Mouse (Mus musculus): ENCODE data around the gene Il4ra. TPM values are rescaled to one million over a fixed set of nuclear protein-coding genes. Genes with fewer than 3 reads are reported as not detected.

Gene Il4ra
- polyA plus RNA-seq, 1 experiment from 2014 or later: 13.2 TPM

DNA sequence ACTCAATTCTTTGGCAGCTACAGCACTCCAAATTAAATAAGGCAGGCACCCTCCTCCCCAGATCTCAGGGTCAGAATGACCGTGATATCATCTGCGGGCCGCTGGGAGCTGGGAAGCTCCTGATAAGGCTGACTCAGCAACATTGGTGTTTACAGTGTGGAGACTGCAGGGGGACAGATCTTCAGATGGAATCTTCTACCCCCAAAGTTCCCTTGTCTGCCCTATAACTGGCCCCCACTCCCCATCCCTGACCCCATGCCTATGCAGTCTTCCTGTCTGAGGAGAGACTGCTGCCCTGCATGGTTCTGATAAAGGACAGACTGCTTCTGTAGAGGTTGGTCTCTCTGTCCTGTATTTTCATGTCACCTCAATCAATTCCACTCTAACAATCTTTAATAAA is 28.9 kb upstream of the Il4ra start:
- Histone ChIP-seq H3K36me3 (no peaks in the 10 kb centered on the region), H3K4me2 (replicated peaks) (no peak overlapping the region), H3K27ac (replicated peaks) (no peak overlapping the region), H3K9ac (no peak overlapping the region), H3K9me3 (replicated peaks) (no peaks in the 10 kb centered on the region), H3K27me3 (no peaks in the 10 kb centered on the region), H3K4me1 (no peaks in the 10 kb centered on the region), H3K4me3 (replicated peaks) (no peak overlapping the region)
- no peak for ATAC-seq (ENCODE audit: insufficient number of reproducible peaks, low FRiP score, low TSS enrichment, low read depth)
- WGBS: 69% methylated on average over 3 of the region's 3 CpGs

GRCm38 (mm10) chr7:125527186-125527585 is 24.7 kb upstream of the Il4ra start:
- H3K27me3 ChIP-seq: no peaks in the 10 kb centered on the region
- H3K4me1 ChIP-seq: no peaks in the 10 kb centered on the region
- 87% methylated on average over 6 of the region's 6 CpGs for whole genome bisulfite sequencing
- H3K27ac ChIP-seq (replicated peaks): no peak overlapping the region
- H3K4me3 ChIP-seq (replicated peaks): no peak overlapping the region
- H3K36me3 ChIP-seq: no peaks in the 10 kb centered on the region
- H3K9ac ChIP-seq: no peak overlapping the region
- no peak overlapping the region for H3K4me2 ChIP-seq (replicated peaks)
- no peaks in the 10 kb centered on the region for H3K9me3 ChIP-seq (replicated peaks)
- no peak for ATAC-seq (ENCODE audit: insufficient number of reproducible peaks, low FRiP score, low TSS enrichment, low read depth)

GRCm38 (mm10) chr7:125527901-125528580 is 23.9 kb upstream of the Il4ra start:
- 86% methylated on average over 9 of the region's 9 CpGs for WGBS
- Histone ChIP-seq H3K27me3 (no peaks in the 10 kb centered on the region), H3K36me3 (no peaks in the 10 kb centered on the region), H3K4me1 (no peaks in the 10 kb centered on the region), H3K9ac (no peak overlapping the region), H3K4me2 (replicated peaks) (no peak overlapping the region), H3K4me3 (replicated peaks) (no peak overlapping the region), H3K27ac (replicated peaks) (no peak overlapping the region), H3K9me3 (replicated peaks) (no peaks in the 10 kb centered on the region)
- no peak for ATAC-seq (ENCODE audit: insufficient number of reproducible peaks, low FRiP score, low TSS enrichment, low read depth)

- no peaks in the 10 kb centered on the region for H3K36me3 ChIP-seq
- 0 out of 2 replicates have a peak, but pooled peaks cover 3% of the 10 kb centered on the region for H3K9me3 ChIP-seq (replicated peaks)
- ATAC-seq (ENCODE audit: insufficient number of reproducible peaks, low FRiP score, low TSS enrichment, low read depth): no peak
- H3K27me3 ChIP-seq: no peaks in the 10 kb centered on the region
- 79% methylated on average over 3 of the region's 3 CpGs for WGBS
- 0 out of 2 replicates have a peak, but pooled peaks cover 5% of the 10 kb centered on the region for H3K4me1 ChIP-seq
- no peak overlapping the region for H3K4me3 ChIP-seq (replicated peaks)
- no peak overlapping the region for H3K4me2 ChIP-seq (replicated peaks)
- no peak overlapping the region for H3K27ac ChIP-seq (replicated peaks)
- H3K9ac ChIP-seq: no peak overlapping the region
These were observed 12.6 kb upstream of the Il4ra start for GRCm38 (mm10) chr7:125539351-125539750.

- Histone ChIP-seq H3K9me3 (replicated peaks) (no peaks in the 10 kb centered on the region), H3K36me3 (no peaks in the 10 kb centered on the region), H3K9ac (no peak overlapping the region), H3K4me3 (replicated peaks) (no peak overlapping the region), H3K4me1 (0 out of 2 replicates have a peak, but pooled peaks cover 5% of the 10 kb centered on the region), H3K27ac (replicated peaks) (no peak overlapping the region), H3K27me3 (no peaks in the 10 kb centered on the region), H3K4me2 (replicated peaks) (no peak overlapping the region)
- 89% methylated on average over 1 of the region's 1 CpGs for WGBS
- ATAC-seq (ENCODE audit: insufficient number of reproducible peaks, low FRiP score, low TSS enrichment, low read depth): no peak
These were observed 10.9 kb upstream of the Il4ra start for GRCm38 (mm10) chr7:125541026-125541425.

DNA sequence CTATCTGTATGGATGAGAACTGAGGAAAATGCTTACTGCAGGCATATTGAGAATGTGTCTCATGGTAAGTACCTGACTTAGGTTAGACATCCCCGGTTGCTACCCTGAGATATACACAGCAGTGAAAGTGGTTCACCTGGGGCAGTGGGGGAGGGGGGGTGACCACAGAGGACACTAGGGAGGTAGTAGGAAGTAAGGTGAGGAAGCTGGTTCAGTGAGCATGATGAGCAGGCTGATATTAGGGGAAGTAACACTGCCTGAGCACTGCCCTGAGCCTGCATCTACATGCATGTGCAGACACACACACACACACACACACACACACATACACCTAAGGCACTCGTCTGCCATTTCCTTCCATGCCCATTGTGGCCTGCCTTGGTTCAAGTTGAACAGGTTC is 10.1 kb upstream of the Il4ra start:
- no peak overlapping the region for H3K4me3 ChIP-seq (replicated peaks)
- WGBS: 67% methylated on average over 2 of the region's 2 CpGs

GRCm38 (mm10) chr7:125542335-125543050 is 9.4 kb upstream of the Il4ra start:
- no peaks in the 10 kb centered on the region for H3K36me3 ChIP-seq
- peak; percentile 51; the same call in 1 of the 2 replicates for ATAC-seq (ENCODE audit: insufficient number of reproducible peaks, low FRiP score, low TSS enrichment, low read depth)
- 0 out of 2 replicates have a peak, but pooled peaks cover 5% of the 10 kb centered on the region for H3K4me1 ChIP-seq
- H3K9me3 ChIP-seq (replicated peaks): no peaks in the 10 kb centered on the region
- H3K9ac ChIP-seq: no peak overlapping the region
- H3K27me3 ChIP-seq: no peaks in the 10 kb centered on the region
- WGBS: 49% methylated on average over 11 of the region's 11 CpGs
- no peak overlapping the region for H3K27ac ChIP-seq (replicated peaks)
- no peak overlapping the region for H3K4me3 ChIP-seq (replicated peaks)
- H3K4me2 ChIP-seq (replicated peaks): no peak overlapping the region

More for the DNA sequence above, 10.1 kb upstream of the Il4ra start:
- Histone ChIP-seq H3K27me3 (no peaks in the 10 kb centered on the region), H3K4me2 (replicated peaks) (no peak overlapping the region), H3K27ac (replicated peaks) (no peak overlapping the region), H3K9ac (no peak overlapping the region), H3K36me3 (no peaks in the 10 kb centered on the region), H3K9me3 (replicated peaks) (no peaks in the 10 kb centered on the region), H3K4me1 (0 out of 2 replicates have a peak, but pooled peaks cover 5% of the 10 kb centered on the region)
- ATAC-seq (ENCODE audit: insufficient number of reproducible peaks, low FRiP score, low TSS enrichment, low read depth): no peak

DNA sequence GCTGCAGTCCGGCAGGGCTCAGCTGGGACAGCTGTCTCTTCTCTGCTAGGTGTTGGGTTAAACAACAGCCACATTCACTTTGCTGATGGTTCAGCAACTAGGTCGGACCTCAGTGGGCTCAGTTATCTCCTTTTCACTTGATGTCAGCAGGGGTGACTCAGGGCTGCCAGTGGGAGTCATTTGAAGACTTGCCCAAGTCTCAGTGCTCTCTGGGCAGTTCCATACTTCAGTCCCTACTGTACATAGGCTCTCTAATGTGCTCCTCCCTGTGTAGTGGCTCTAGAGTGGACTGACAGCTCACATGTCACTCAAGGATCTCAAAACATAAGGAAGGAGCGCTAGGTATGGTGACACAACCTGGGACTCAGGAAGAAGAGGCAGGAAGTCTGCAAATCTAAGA is 8.4 kb upstream of the Il4ra start:
- Histone ChIP-seq H3K27ac (replicated peaks) (no peak overlapping the region), H3K36me3 (no peaks in the 10 kb centered on the region), H3K27me3 (no peaks in the 10 kb centered on the region), H3K4me2 (replicated peaks) (no peak overlapping the region), H3K9ac (no peak overlapping the region), H3K4me1 (0 out of 2 replicates have a peak, but pooled peaks cover 5% of the 10 kb centered on the region), H3K9me3 (replicated peaks) (no peaks in the 10 kb centered on the region), H3K4me3 (replicated peaks) (no peak overlapping the region)
- ATAC-seq (ENCODE audit: insufficient number of reproducible peaks, low FRiP score, low TSS enrichment, low read depth): no peak
- WGBS: 63% methylated on average over 3 of the region's 3 CpGs

DNA sequence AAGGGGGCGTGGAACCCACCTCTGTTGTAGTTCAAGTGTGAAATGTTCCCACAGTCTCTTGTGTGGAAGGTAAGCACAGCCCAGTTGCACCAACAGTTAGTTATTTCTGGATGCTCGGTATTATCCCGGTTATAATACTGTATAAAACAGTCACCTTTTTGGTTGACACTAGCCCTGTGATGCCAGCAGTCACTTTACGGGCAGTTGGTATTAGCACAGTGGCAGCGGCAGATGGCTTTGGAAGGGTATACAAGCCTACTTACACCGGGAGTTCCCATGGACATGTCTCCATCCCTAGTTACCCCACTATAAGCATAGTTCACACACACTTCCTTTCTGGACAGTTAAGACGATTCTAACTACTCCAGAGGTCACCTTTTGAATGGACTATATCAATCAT is 6.6 kb upstream of the Il4ra start:
- H3K4me1 ChIP-seq: 0 out of 2 replicates have a peak, but pooled peaks cover 5% of the 10 kb centered on the region
- no peak for ATAC-seq (ENCODE audit: insufficient number of reproducible peaks, low FRiP score, low TSS enrichment, low read depth)
- no peak overlapping the region for H3K27ac ChIP-seq (replicated peaks)
- no peaks in the 10 kb centered on the region for H3K27me3 ChIP-seq
- H3K4me2 ChIP-seq (replicated peaks): no peak overlapping the region
- H3K9me3 ChIP-seq (replicated peaks): no peaks in the 10 kb centered on the region
- H3K9ac ChIP-seq: no peak overlapping the region
- no peak overlapping the region for H3K4me3 ChIP-seq (replicated peaks)
- WGBS: 92% methylated on average over 7 of the region's 7 CpGs
- no peaks in the 10 kb centered on the region for H3K36me3 ChIP-seq

DNA sequence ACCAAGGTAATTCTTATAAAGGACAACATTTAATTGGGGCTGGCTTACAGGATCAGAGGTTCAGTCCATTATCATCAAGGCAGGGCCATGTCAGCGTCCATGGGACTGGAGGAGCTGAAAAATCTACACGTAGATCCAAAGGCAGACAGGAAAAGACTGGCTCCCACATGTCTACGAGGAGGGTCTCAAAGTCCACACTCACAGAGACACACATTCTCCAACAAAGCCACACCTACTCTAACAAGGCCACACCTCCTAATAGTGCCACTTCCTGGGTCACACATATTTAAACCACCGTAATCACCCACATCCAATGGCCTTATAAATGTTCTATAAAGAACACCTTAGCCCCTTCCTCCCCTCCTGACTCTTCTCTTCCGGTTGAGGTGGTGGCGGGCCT is 5.2 kb upstream of the Il4ra start:
- Histone ChIP-seq H3K4me1 (peaks cover 12% of the 10 kb centered on the region), H3K4me3 (replicated peaks) (no peak overlapping the region), H3K27ac (replicated peaks) (no peak overlapping the region), H3K4me2 (replicated peaks) (no peak overlapping the region), H3K9me3 (replicated peaks) (no peaks in the 10 kb centered on the region), H3K9ac (no peak overlapping the region), H3K27me3 (no peaks in the 10 kb centered on the region), H3K36me3 (no peaks in the 10 kb centered on the region)
- WGBS: 86% methylated on average over 6 of the region's 6 CpGs
- no peak for ATAC-seq (ENCODE audit: insufficient number of reproducible peaks, low FRiP score, low TSS enrichment, low read depth)

GRCm38 (mm10) chr7:125549916-125550315 is 2.0 kb upstream of the Il4ra start:
- Histone ChIP-seq H3K4me1 (peaks cover 26% of the 10 kb centered on the region), H3K4me3 (replicated peaks) (no peak overlapping the region), H3K9ac (no peak overlapping the region), H3K36me3 (no peaks in the 10 kb centered on the region), H3K27ac (replicated peaks) (no peak overlapping the region), H3K9me3 (replicated peaks) (no peaks in the 10 kb centered on the region), H3K4me2 (replicated peaks) (no peak overlapping the region), H3K27me3 (no peaks in the 10 kb centered on the region)
- WGBS: 79% methylated on average over 8 of the region's 8 CpGs
- ATAC-seq (ENCODE audit: insufficient number of reproducible peaks, low FRiP score, low TSS enrichment, low read depth): no peak
